ENCODE assay signal across 8 mouse cellular contexts in the genomic region with DNA sequence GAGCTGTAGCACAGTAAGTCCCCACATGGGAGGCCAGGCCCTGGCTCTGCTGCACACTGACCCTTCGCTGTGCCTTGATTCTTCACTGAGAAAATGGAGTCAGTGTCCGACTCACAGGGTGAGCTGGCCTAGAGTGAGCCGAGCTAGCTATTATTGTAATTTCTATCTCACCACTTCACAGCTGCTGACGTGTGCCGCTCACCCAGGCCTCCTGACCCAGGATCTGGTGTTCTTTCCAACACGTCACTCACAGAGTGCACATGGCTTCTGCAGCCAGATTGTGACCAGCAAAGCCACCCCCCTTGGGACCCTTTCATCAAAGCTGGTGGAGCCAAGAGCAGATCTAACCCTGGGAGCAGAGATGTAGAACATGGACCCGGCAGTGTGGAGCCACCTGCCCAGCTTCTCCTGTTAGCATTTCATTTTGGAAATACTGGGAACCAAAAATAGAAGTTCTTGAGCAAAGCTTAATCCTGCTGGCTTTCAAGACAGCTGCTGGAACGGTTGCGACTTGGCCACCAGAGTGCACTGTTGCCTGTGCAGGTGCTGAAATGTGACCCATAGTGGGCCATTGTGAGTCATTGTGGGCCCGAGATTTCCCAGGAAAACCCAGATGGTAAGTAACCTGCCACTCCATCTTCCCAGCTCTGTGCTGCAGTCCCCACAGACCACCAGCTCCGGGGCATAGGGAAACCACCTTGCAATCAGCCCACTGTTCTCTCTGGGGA. TPM values are rescaled to one million over a fixed set of nuclear protein-coding genes. Genes with fewer than 3 reads are reported as not detected.
A peak's percentile ranks its signal among the peaks of the same experiment; 100 is the strongest.
DNase-seq lines count a peak whose midpoint lies in the region; ATAC-seq and TF ChIP-seq lines count a peak whose summit lies in the region.

No protein-coding gene starts in this region.

- 56% methylated on average over 11 of the region's 11 CpGs for WGBS in neural tube, embryonic 11.5 days
- 57% methylated on average over 11 of the region's 11 CpGs for WGBS in neural tube, embryonic 15.5 days
- 51% methylated on average over 11 of the region's 11 CpGs for whole genome bisulfite sequencing in olfactory bulb, adult 2 months

- no peaks in the 10 kb centered on the region for H3K9me3 ChIP-seq in neural tube, embryonic 11.5 days (ENCODE audit: control insufficient read depth, low read length)
- no peaks in the 10 kb centered on the region for H3K9me3 ChIP-seq in neural tube, embryonic 15.5 days (replicated peaks)

- TF ChIP-seq CTCF in olfactory bulb, adult 2 months (IDR thresholded peaks at IDR 0.05; ENCODE audit: insufficient read depth, low read depth, low read length), result peak; percentile 47; the same call in 1 of the 2 replicates

- no peak overlapping the region for H3K4me2 ChIP-seq in neural tube, embryonic 11.5 days (ENCODE audit: low read depth)
- H3K4me2 ChIP-seq in neural tube, embryonic 15.5 days, result no peak overlapping the region

- H3K27me3 ChIP-seq in neural tube, embryonic 11.5 days (ENCODE audit: control insufficient read depth, insufficient read depth, low read length), result no peaks in the 10 kb centered on the region
- H3K27me3 ChIP-seq in neural tube, embryonic 15.5 days (replicated peaks), result no peaks in the 10 kb centered on the region

- no peak overlapping the region for H3K4me3 ChIP-seq in neural tube, embryonic 11.5 days (ENCODE audit: low read depth, low read length)
- no peak overlapping the region for H3K4me3 ChIP-seq in neural tube, embryonic 15.5 days (replicated peaks)
- no peak overlapping the region for H3K4me3 ChIP-seq in olfactory bulb, adult 2 months (ENCODE audit: insufficient read depth, low read depth, low read length)

- no peak overlapping the region for H3K27ac ChIP-seq in neural tube, embryonic 11.5 days (ENCODE audit: low read depth, low read length)
- no peak overlapping the region for H3K27ac ChIP-seq in neural tube, embryonic 15.5 days (replicated peaks)
- H3K27ac ChIP-seq in olfactory bulb, adult 2 months (ENCODE audit: insufficient read depth, low read depth, low read length), result no peak overlapping the region

- TF ChIP-seq POLR2A in olfactory bulb, adult 2 months (IDR thresholded peaks at IDR 0.05; ENCODE audit: insufficient read depth, low read depth, low read length), result no peak

- no peaks in the 10 kb centered on the region for H3K4me1 ChIP-seq in neural tube, embryonic 11.5 days (ENCODE audit: control insufficient read depth, insufficient read depth, low read length)
- H3K4me1 ChIP-seq in neural tube, embryonic 15.5 days, result no peaks in the 10 kb centered on the region
- peaks cover 16% of the 10 kb centered on the region for H3K4me1 ChIP-seq in olfactory bulb, adult 2 months (ENCODE audit: control insufficient read depth, insufficient read depth, low read length)

- H3K36me3 ChIP-seq in neural tube, embryonic 11.5 days (ENCODE audit: control insufficient read depth, insufficient read depth, low read length), result no peaks in the 10 kb centered on the region
- H3K36me3 ChIP-seq in neural tube, embryonic 15.5 days, result no peaks in the 10 kb centered on the region

- DNase-seq in CD4-positive, CD25-positive, alpha-beta regulatory T cell, adult 2 months (ENCODE audit: low read depth, low spot score), result peak; percentile 50
- DNase-seq in neural tube, embryonic 11.5 days (ENCODE audit: low spot score), result peak; percentile 54
- peak; percentile 27 to 34 for DNase-seq in frontal cortex, postnatal 25 days (ENCODE audit: low spot score in 2 of 2)
- DNase-seq in kidney, postnatal 25 days, result peak; percentile 60 to 62
- no peak for DNase-seq in urinary bladder, adult 2 months (ENCODE audit: low spot score)

- H3K9ac ChIP-seq in neural tube, embryonic 11.5 days (ENCODE audit: low read length), result no peak overlapping the region
- H3K9ac ChIP-seq in neural tube, embryonic 15.5 days (replicated peaks), result no peak overlapping the region

- ATAC-seq in CD4-positive, CD25-positive, alpha-beta regulatory T cell, adult 4 months, result no peak
- no peak for ATAC-seq in neural tube, embryonic 11.5 days (ENCODE audit: insufficient read depth, low FRiP score, low TSS enrichment)
- no peak for ATAC-seq in neural tube, embryonic 15.5 days (ENCODE audit: low FRiP score)

RNA-seq across cellular contexts. Expression of a gene that starts 18.6 kb away (rescaled TPM):
- polyA plus RNA-seq in CD4-positive, CD25-positive, alpha-beta regulatory T cell, adult 4 months (2017; shearing (Covaris generic)), result 1 to 10 TPM in 1 of 2 experiments, not detected in 1; 1.5 TPM
- polyA plus RNA-seq in neural tube, embryonic 11.5 days (2014; fragmentation: Nextera tagmentation; extraction: Ambion mirVana), result 72.4 and 77.5 TPM in 2 replicates
- polyA plus RNA-seq in neural tube, embryonic 15.5 days (2015; fragmentation: Nextera tagmentation; extraction: Ambion mirVana), result 125 and 158 TPM in 2 replicates
- not detected in 2 replicates for polyA plus RNA-seq in olfactory bulb, adult 2 months (2012; ENCODE audit: insufficient read depth, insufficient read length, low replicate concordance, missing spikeins)
- polyA plus RNA-seq in urinary bladder, adult 2 months (2012; rRNA removed), result 180 and 193 TPM in 2 replicates

RNA-seq across cellular contexts. Expression of a gene that starts 26.3 kb away (rescaled TPM):
- polyA plus RNA-seq in CD4-positive, CD25-positive, alpha-beta regulatory T cell, adult 4 months (2017; shearing (Covaris generic)), result 10 to 100 TPM; 24.4 to 29.2 TPM
- polyA plus RNA-seq in neural tube, embryonic 11.5 days (2014; fragmentation: Nextera tagmentation; extraction: Ambion mirVana), result 32.3 and 38.5 TPM in 2 replicates
- 29.8 and 30.6 TPM in 2 replicates for polyA plus RNA-seq in neural tube, embryonic 15.5 days (2015; fragmentation: Nextera tagmentation; extraction: Ambion mirVana)
- polyA plus RNA-seq in olfactory bulb, adult 2 months (2012; ENCODE audit: insufficient read depth, insufficient read length, low replicate concordance, missing spikeins), result not detected in 2 replicates
- polyA plus RNA-seq in urinary bladder, adult 2 months (2012; rRNA removed), result 7.5 TPM in 2 replicates

Comparison
In these comparisons a context has a peak if more than half of its experiments do, and no peak if none do; other contexts are left out.
1. RNA of a gene that starts 18.6 kb away (polyA plus RNA-seq): 180 to 193 TPM in urinary bladder, adult 2 months, 125 to 158 TPM in neural tube, embryonic 15.5 days and 72.4 to 77.5 TPM in neural tube, embryonic 11.5 days; 1.5 TPM in CD4-positive, CD25-positive, alpha-beta regulatory T cell, adult 4 months and not detected in olfactory bulb, adult 2 months; every median in the first group is over 10 times any median in the second.